Mouse (Mus musculus): ENCODE data around the gene Plac9a.
A peak's percentile ranks its signal among the peaks of the same experiment; 100 is the strongest.
"Not testable (repeated sequence)": the region's sequence is repeated elsewhere in the genome, so short reads cannot be mapped to it uniquely, and the experiment has no call there.

The Plac9a gene

GRCm38 (mm10) chr14:25865251-25865650 is 37.6 kb downstream of the Plac9a start:
- DNase-seq (ENCODE audit: extremely low read depth, low read depth) = no peak

- no peak for DNase-seq (ENCODE audit: extremely low read depth, low read depth)
Observed at GRCm38 (mm10) chr14:25863721-25864120, 39.2 kb downstream of the Plac9a start.

DNA sequence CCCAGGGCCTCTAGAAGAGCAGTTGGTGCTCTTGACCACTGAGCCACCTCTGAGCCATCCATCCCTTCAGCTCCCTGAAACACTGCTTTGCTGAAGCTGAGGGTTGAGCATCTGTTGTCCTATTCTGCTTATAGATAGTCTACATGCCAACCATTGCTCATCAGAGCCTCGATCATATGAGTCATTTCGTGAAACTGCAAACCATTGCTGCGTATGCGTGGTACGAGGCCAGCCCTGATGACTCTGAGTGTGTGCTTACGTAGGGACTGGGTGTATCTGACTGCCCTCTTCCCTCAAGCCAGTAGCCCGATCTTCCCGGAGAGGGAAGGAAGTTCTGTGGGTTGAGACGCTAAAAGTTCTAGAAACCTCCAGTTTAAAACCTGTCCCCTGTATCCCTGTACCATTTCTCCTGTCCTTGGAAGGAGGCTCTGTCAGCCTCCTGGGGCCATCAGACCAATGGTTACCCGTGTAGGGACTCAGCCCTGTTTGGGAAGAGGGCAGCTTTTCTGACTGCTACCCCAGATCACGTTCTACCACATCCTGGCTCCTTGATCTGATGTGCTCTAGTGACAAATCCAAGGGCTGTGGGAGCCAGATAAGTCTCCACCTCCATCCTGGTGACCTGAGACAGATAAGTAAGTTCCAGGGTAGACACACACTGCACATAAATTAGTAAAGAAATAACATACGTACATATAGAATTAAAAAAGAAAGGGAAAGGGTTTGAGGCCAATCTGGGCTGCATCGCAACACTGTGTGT is 40.9 kb downstream of the Plac9a start:
- DNase-seq (ENCODE audit: extremely low read depth, low read depth) = peak; percentile 58

DNA sequence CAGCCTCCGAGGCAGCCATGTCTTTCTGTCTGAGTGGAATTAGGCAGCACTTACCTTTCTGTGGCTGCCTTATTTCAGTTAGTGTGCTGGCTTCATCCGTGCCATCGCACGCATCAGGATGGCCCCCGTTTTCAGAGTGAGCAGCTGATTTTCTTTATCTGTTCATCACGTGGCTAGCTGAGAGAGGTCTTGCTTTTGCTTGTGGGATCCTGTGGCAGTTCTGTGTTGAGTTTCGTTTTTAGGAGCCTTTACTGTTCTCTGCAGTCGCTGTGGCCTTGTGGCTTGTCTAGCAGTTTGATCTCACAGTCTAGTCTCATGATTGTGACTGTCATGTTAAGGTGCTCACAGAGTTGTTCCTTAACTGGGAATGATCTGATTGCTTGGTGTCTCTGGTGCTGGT is 45.0 kb downstream of the Plac9a start:
- no peak for DNase-seq (ENCODE audit: extremely low read depth, low read depth)

DNA sequence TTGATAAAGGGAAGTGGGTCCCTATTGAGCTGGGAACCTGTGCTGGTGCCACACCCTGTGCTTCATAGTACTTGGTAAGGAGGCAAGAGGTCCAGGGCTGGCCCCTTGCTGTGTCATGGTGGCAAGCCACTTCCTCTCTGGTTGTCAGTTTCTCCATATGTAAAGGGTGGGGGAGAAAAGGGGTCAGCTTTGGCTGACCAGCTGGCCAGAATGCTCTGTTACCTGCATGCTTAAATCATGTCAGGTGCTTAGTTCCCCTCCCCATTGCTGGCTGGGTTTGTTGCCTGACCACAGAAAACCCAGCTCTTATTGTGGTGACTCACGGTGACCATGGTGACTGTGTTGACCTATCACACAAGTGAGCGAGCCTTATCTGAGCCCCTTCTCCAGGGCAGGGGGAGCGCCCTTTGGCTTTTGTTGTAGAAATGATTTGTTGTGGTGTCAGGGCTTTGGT is 45.7 kb downstream of the Plac9a start:
- DNase-seq (ENCODE audit: extremely low read depth, low read depth) = no peak

- DNase-seq (ENCODE audit: extremely low read depth, low read depth) = peak; percentile 49
Observed at GRCm38 (mm10) chr14:25855241-25855885, 47.5 kb downstream of the Plac9a start.

- no peak for DNase-seq (ENCODE audit: extremely low read depth, low read depth)
Observed at GRCm38 (mm10) chr14:25853717-25854452, 49.0 kb downstream of the Plac9a start.

DNA sequence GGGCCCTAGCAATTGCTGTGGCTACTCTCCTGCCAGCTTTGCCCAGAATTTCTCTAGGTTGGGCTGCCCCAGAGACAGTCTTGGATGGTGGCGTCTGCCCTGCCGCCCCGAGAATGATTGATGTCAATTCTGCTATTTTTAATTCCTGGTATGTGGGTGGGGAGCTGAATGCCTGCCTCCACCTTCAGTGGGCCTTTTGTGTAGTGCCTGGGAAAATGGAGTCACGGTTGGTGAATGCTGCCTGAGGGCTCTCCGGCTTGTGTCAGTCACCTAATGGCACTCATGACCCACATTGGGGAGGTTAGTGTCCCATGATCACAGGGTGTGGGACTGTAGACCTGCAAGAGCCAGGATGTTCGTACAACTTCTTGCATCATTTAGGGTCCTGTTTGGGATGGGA is 49.6 kb downstream of the Plac9a start:
- no peak for DNase-seq (ENCODE audit: extremely low read depth, low read depth)

DNA sequence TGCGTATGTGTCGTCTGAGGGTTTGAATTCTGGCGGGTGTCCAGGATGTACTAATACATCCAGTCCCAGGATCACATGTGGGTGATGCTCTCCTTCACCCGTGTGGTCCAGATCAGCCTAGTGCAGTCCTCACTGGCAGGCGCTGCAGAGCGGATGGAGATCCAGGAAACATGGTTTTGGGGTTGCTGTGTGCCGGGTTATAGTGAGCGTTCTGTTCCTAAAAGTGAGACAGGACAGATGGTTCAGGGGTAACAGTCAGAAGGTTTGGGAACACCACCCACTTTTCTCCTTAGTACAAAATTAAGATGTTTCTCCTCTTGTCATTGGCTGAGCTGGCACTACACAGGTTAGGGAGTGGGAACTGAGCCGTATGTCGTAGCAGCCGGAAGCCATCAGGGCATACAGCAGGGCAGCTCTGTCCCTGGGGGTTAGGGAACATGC is 50.8 kb downstream of the Plac9a start:
- DNase-seq (ENCODE audit: extremely low read depth, low read depth) = no peak

DNA sequence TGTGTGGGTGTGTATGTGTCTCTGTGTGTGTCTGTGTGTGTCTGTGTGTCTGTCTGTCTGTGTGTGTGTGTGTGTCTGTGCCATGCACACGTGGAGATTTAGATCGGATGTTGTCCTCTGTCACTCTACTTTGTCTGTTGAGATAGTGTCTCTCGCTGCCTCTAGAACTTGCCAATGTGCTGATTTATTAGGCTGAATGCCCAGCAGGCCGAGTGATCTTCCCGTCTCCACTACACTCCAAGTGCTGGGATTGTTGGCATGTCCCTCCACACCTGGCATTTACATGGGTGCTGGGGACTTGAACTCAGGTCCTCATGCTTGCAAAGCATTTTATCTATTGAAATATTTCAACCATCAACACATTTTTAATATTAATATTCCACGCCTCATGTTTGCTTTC is 51.7 kb downstream of the Plac9a start:
- no peak for DNase-seq (ENCODE audit: extremely low read depth, low read depth)

DNA sequence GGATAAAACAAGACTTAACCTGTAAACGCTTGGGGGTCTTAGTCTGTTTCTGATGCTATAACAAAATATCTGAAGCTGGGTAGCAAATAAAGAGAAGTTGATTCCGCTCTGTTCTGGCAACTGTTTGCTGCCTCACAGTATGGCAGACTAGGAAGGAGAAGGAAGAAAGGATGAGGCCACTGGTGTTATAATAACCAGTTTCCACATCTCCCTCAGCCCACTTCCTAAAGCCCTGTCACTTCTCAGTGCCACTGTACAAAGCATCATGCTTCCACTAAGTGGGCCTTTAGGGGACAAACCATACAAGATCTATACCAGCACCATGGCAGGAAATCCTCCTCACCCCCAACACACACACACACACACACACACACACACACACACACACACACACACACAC is 52.5 kb downstream of the Plac9a start:
- DNase-seq (ENCODE audit: extremely low read depth, low read depth) = no peak

GRCm38 (mm10) chr14:25848708-25849107 is 54.2 kb downstream of the Plac9a start:
- not testable (repeated sequence) for DNase-seq (ENCODE audit: extremely low read depth, low read depth)

DNA sequence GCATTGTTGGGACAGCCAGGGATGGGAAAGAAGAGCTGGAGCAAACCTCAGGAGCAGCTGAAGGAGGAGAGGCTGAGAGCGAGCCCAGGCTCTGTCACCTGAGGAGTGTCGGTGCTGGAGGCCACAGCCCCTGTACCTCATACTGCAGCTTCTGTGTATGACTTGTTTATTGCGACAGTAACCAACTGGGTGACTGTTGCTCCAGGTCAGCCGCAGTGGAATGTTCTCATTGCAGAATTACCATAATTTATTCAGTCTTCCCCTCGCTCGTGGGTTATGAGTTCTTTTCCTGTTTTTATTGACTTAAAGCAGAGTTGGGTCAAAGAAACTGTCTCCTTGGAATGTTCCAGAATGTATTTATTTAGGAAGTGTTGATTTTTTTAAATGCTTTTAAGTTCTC is 54.7 kb downstream of the Plac9a start:
- no peak for DNase-seq (ENCODE audit: extremely low read depth, low read depth)

DNA sequence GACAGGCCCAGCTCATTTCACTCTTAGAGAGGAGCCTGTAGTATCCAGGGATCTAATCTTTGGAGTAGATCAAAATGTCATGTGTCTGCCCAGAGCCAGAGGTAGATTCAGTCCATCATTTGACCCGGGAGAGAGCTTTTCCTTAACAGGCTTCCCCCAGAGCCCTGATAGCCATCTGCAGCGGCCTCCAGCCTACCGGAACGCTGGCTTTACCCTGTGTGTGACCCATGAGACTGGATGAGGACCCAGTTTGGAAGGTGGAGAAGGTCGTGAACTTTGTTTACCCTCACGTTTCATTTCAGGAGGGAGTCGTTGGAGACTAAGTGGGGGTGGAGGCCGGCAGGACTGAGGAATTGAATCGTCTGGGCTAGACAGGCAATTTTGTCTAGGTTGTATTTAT is 55.2 kb downstream of the Plac9a start:
- no peak for DNase-seq (ENCODE audit: extremely low read depth, low read depth)

DNA sequence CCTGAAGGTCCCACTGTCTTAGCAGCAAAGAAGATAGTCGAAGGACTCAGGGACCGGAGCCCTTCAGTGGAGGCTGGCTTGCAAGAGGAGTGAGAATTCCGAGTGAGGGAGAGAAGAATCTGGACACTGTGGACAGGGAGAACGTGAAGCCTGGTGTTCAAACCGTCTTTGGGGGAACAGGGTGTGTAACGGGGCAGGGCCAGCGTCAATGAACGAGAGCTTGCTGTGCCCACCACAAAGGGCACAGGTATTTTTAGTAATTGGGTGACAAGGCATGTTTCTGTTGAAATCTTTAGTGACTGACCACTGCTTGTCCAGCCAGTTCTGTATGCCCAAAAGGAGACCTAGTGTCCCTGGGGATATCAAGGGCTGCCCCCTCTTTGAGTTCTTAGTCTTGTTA is 56.4 kb downstream of the Plac9a start:
- DNase-seq (ENCODE audit: extremely low read depth, low read depth) = no peak

- no peak for DNase-seq (ENCODE audit: extremely low read depth, low read depth)
Observed at GRCm38 (mm10) chr14:25845832-25846383, 57.0 kb downstream of the Plac9a start.

DNA sequence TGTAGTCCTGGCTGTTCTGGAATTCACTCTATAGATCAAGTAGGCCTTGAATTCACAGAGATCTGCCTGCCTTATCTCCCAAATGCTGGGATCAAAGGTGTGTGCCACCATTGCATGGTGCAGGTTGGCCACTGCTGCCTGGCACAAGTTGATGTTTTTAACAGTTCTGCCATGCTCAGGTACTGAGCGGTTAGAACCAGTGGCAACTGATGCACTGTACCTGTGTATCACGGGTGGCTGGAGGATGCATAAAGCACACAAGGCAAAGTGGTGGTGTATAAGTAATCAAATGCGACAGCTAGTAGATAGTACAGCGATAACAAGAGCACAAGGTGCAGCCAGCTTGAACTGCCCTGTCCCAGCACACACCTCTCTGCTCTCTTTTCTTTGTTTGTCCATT is 58.5 kb downstream of the Plac9a start:
- no peak for DNase-seq (ENCODE audit: extremely low read depth, low read depth)

DNA sequence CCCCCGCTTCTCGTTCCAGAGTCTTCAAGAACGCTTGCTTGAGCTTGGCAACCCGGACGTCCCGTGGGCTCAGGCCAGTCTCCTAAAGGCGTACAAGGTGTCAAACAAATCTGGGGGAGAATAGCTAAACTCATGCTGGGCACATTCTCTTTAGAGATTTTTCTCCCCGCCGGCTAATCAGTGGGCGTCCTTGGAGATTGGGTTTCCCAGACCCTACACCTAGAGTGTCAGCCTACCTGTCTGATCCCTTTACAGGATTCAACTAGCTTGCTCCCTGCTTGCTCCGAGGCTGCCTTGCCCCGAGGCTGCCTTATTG is 60.3 kb downstream of the Plac9a start:
- DNase-seq (ENCODE audit: extremely low read depth, low read depth) = no peak

DNA sequence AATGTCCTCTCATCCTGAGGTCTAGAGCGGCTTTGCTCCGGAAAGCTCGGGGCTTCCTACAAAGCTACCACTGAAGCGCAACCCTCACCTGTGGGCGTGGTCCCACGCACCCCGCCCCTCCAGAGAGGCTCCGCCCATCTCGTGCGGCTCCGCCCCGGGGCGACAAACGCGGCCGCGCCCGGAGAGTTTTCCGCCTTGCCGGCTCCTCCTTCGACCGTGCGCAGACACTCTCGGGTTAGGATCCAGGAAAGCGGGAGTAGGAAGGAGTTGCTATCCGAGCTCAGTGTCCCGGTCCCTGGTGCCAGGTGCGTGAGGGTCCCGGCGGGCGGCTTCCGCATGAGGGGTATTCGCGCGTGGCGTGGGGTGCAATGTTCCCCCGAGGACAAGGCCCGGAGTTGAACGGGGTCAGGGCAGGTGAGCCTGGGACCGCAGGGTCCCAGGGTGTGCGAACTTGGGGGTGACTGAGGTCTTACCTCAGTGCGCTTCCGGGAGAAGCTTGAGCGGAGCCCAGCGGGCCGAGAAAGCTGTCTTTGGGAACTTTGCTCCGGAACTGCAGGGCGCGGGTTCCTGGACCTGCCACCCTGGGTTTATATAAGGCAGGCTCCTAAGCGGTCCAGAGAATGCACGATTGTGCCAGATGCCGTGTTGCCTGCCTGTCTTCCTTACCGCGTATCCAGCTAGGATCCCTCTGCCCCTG is 60.8 kb downstream of the Plac9a start, which contains the start of gene Anxa11:
Gene Anxa11 (plus strand): TSS at position 166 of the 697 bp plus-strand sequence.
- peak; percentile 64 for DNase-seq (ENCODE audit: extremely low read depth, low read depth)

DNA sequence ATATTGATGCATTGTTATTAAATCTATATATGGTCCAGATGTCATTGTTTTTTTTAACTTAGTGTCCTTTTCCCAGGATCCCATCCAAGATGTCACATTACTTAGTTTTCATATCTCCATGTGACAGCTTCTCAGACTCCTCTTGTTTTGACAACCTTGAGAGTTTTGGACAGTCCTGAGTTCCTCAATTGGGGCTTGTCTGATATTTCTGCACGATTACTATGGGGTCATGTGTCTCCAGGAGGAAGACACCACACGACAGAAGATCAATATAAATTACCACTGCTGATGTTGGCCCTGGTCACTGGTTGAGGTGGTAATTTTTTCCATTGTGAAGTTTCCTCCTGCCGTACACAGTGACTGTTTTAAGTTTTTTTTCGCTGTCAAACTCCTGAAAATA is 61.3 kb downstream of the Plac9a start:
- no peak for DNase-seq (ENCODE audit: extremely low read depth, low read depth)

- DNase-seq (ENCODE audit: extremely low read depth, low read depth) = no peak
Observed at GRCm38 (mm10) chr14:25840961-25841360, 61.9 kb downstream of the Plac9a start.

All from MEL-GATA-1-ER (cell line).